8 mouse cellular contexts compared by ENCODE assay signal in genomic region chr1:171412001-171412441, GRCm38 (mm10). TPM values are rescaled to one million over a fixed set of nuclear protein-coding genes. Genes with fewer than 3 reads are reported as not detected.
DNase-seq lines count a peak whose midpoint lies in the region; ATAC-seq and TF ChIP-seq lines count a peak whose summit lies in the region.

No protein-coding gene starts in this region.

- no peaks in the 10 kb centered on the region for H3K27me3 ChIP-seq in MEL (ENCODE audit: control insufficient read depth in 1 of 2, insufficient read depth in 2 of 2, low read length in 2 of 2)
- H3K27me3 ChIP-seq in embryonic facial prominence, embryonic 11.5 days (ENCODE audit: control insufficient read depth, insufficient read depth, low read length), result no peaks in the 10 kb centered on the region

- H3K4me3 ChIP-seq in MEL (ENCODE audit: control insufficient read depth in 1 of 2, insufficient read depth in 1 of 2, low read depth in 2 of 2, low read length in 2 of 2), result peak overlapping the region; percentile 66 to 95
- peak overlapping the region; percentile 90 for H3K4me3 ChIP-seq in embryonic facial prominence, embryonic 11.5 days (ENCODE audit: low read depth, low read length)

- peak; percentile 36 for DNase-seq in cerebellum, adult 11-12 months
- DNase-seq in MEL (ENCODE audit: low read depth, low spot score), result peak; percentile 75
- peak; percentile 76 for DNase-seq in embryonic facial prominence, embryonic 11.5 days (ENCODE audit: low spot score)
- DNase-seq in heart, postnatal 10 days, result peak; percentile 57 to 64
- peak; percentile 16 for DNase-seq in layer of hippocampus, postnatal 36 days
- peak; percentile 40 to 55 for DNase-seq in spleen, adult 18-20 months

- TF ChIP-seq EP300 in MEL (IDR thresholded peaks at IDR 0.05; ENCODE audit: low read depth in 1 of 2, low read length in 2 of 2), result no peak

- WGBS in embryonic facial prominence, embryonic 11.5 days, result 1% methylated on average over 20 of the region's 20 CpGs

- no peak for TF ChIP-seq POLR2A in MEL (IDR thresholded peaks at IDR 0.05; ENCODE audit: control insufficient read depth in 1 of 2, insufficient read depth in 1 of 2, low read depth in 1 of 2, low read length in 2 of 2, poor library complexity in 1 of 2)

- TF ChIP-seq RAD21 in MEL (IDR thresholded peaks at IDR 0.05; ENCODE audit: low read depth, low read length), result no peak

- no peak for TF ChIP-seq CTCF in MEL (IDR thresholded peaks at IDR 0.05 in 2 of 3, conservative IDR thresholded peaks at IDR 0.05 in 1 of 3; ENCODE audit: control insufficient read depth in 1 of 3, insufficient read depth in 1 of 3, low read depth in 2 of 3, low read length in 3 of 3, poor library complexity in 1 of 3, severe bottlenecking in 1 of 3)

- H3K79me2 ChIP-seq in MEL (ENCODE audit: control insufficient read depth, insufficient read depth, low read length, poor library complexity), result peaks cover 30% of the 10 kb centered on the region

- H3K9me3 ChIP-seq in MEL (replicated peaks; ENCODE audit: insufficient read depth, low read length), result no peaks in the 10 kb centered on the region
- no peaks in the 10 kb centered on the region for H3K9me3 ChIP-seq in embryonic facial prominence, embryonic 11.5 days (replicated peaks; ENCODE audit: control insufficient read depth, low read length)

- intact Hi-C loops in heart, postnatal 10 days (cut with DNase I), result loop anchor here (1.0 to 5.0 kb wide), 2 partner anchors 25 to 65 kb away; partner anchors contain the start of gene F11r

- H3K36me3 ChIP-seq in MEL (ENCODE audit: control insufficient read depth in 1 of 2, insufficient read depth in 2 of 2, low read length in 2 of 2), result peaks cover 0 to 12% of the 10 kb centered on the region in 2 experiments; a peak in 3 of 4 replicates
- H3K36me3 ChIP-seq in embryonic facial prominence, embryonic 11.5 days (replicated peaks; ENCODE audit: control insufficient read depth, insufficient read depth, low read depth, low read length), result peaks cover 5% of the 10 kb centered on the region

- H3K4me1 ChIP-seq in MEL (ENCODE audit: control insufficient read depth in 1 of 2, insufficient read depth in 2 of 2, low read length in 2 of 2), result 0 out of 4 replicates have a peak, but pooled peaks cover 0 to 6% of the 10 kb centered on the region in 2 experiments
- no peaks in the 10 kb centered on the region for H3K4me1 ChIP-seq in embryonic facial prominence, embryonic 11.5 days (ENCODE audit: control insufficient read depth, insufficient read depth, low read length)

- H3K4me2 ChIP-seq in embryonic facial prominence, embryonic 11.5 days (ENCODE audit: low read depth, low read length), result peak overlapping the region; percentile 57

- peak overlapping the region; percentile 72 for H3K27ac ChIP-seq in MEL (ENCODE audit: control insufficient read depth, low read depth, low read length)
- H3K27ac ChIP-seq in embryonic facial prominence, embryonic 11.5 days (replicated peaks; ENCODE audit: low read depth, low read length), result 0 out of 2 replicates have a peak overlapping the region, but pooled peaks have one; percentile 48

- H3K9ac ChIP-seq in MEL (ENCODE audit: control insufficient read depth, low read depth, low read length, poor library complexity, severe bottlenecking), result peak overlapping the region; percentile 90
- peak overlapping the region; percentile 93 for H3K9ac ChIP-seq in embryonic facial prominence, embryonic 11.5 days (replicated peaks; ENCODE audit: low read length)

- ATAC-seq in cerebellum, adult (ENCODE audit: insufficient number of reproducible peaks, low FRiP score, low TSS enrichment), result no peak
- no peak for ATAC-seq in embryonic facial prominence, embryonic 11.5 days (replicated peaks; ENCODE audit: insufficient number of reproducible peaks, low FRiP score, low TSS enrichment, low read depth)
- peak; percentile 46 for ATAC-seq in megakaryocyte, adult 5-6 weeks (ENCODE audit: poor library complexity, severe bottlenecking)

TF ChIP-seq in MEL, 35 proteins besides CTCF, POLR2A, EP300 and RAD21:
- no peak for TF ChIP-seq MEF2A (IDR thresholded peaks at IDR 0.05; ENCODE audit: extremely low read depth, insufficient replicate concordance, low read depth, low read length, poor library complexity, severe bottlenecking)
- TF ChIP-seq SIN3A (IDR thresholded peaks at IDR 0.05; ENCODE audit: low read length), result peak; percentile 24; the same call in 1 of the 2 replicates
- 0 out of 2 replicates have a peak, but pooled peaks have one; percentile 21 for TF ChIP-seq ELF1 (IDR thresholded peaks at IDR 0.05; ENCODE audit: low read depth, low read length)
- peak; percentile 73 for TF ChIP-seq MXI1 (IDR thresholded peaks at IDR 0.05; ENCODE audit: low read depth, low read length)
- TF ChIP-seq MAX (IDR thresholded peaks at IDR 0.05; ENCODE audit: low read length), result peak; percentile 52; the same call in 1 of the 2 replicates
- peak; percentile 17; the same call in 1 of the 2 replicates for TF ChIP-seq BHLHE40 (IDR thresholded peaks at IDR 0.05; ENCODE audit: borderline replicate concordance, low read depth, low read length)
- TF ChIP-seq CHD2 (IDR thresholded peaks at IDR 0.05; ENCODE audit: low read length), result no peak
- TF ChIP-seq HCFC1 (IDR thresholded peaks at IDR 0.05; ENCODE audit: low read depth, low read length), result peak; percentile 34; the same call in 1 of the 2 replicates
- TF ChIP-seq ETS1 (IDR thresholded peaks at IDR 0.05; ENCODE audit: low read depth, low read length), result peak; percentile 8; the same call in 1 of the 2 replicates

RNA-seq across cellular contexts. Expression of gene Usf1, which starts 0.9 kb away (rescaled TPM):
- total RNA-seq in MEL (2012; rRNA removed), result 50.0 and 56.0 TPM in 2 replicates
- polyA plus RNA-seq in MEL (2012; ENCODE audit: insufficient read depth in 1 of 2, insufficient read length in 2 of 2, low read depth in 1 of 2, low replicate concordance in 2 of 2, missing spikeins in 1 of 2), result 10 to 100 TPM in 1 of 2 experiments, not detected in 1; 55.0 TPM
- polyA plus RNA-seq in embryonic facial prominence, embryonic 11.5 days (2014; fragmentation: Nextera tagmentation; extraction: Ambion mirVana), result 101 and 108 TPM in 2 replicates
- 10 to 100 TPM; 50.4 to 51.3 TPM for total RNA-seq in heart, postnatal 10 days (2021)
- total RNA-seq in layer of hippocampus, postnatal 36 days (2021), result 100 to 1,000 TPM; 114 to 132 TPM
- 23.0 and 27.0 TPM in 2 replicates for total RNA-seq in megakaryocyte, adult 5-6 weeks (2015)
- 76.7 and 80.1 TPM in 2 replicates for total RNA-seq in megakaryocyte, adult 5-6 weeks (2017)

RNA-seq across cellular contexts. Expression of gene Tstd1, which starts 6.7 kb away (rescaled TPM):
- 0.49 and 0.50 TPM in 2 replicates for total RNA-seq in MEL (2012; rRNA removed)
- polyA plus RNA-seq in MEL (2012; ENCODE audit: insufficient read depth in 1 of 2, insufficient read length in 2 of 2, low read depth in 1 of 2, low replicate concordance in 2 of 2, missing spikeins in 1 of 2), result 1 to 10 TPM in 1 of 2 experiments, not detected in 1; 1.4 TPM
- polyA plus RNA-seq in embryonic facial prominence, embryonic 11.5 days (2014; fragmentation: Nextera tagmentation; extraction: Ambion mirVana), result 2.2 and 3.2 TPM in 2 replicates
- total RNA-seq in heart, postnatal 10 days (2021), result 1 to 10 TPM; 1.6 TPM
- 1 to 10 TPM; 4.1 to 5.9 TPM for total RNA-seq in layer of hippocampus, postnatal 36 days (2021)
- 3.8 and 4.1 TPM in 2 replicates for total RNA-seq in megakaryocyte, adult 5-6 weeks (2015)
- total RNA-seq in megakaryocyte, adult 5-6 weeks (2017), result 0.61 and 5.1 TPM in 2 replicates

RNA-seq across cellular contexts. Expression of gene Arhgap30, which starts 23.3 kb away (rescaled TPM):
- total RNA-seq in MEL (2012; rRNA removed), result 31.0 and 31.5 TPM in 2 replicates
- 10 to 100 TPM in 1 of 2 experiments, not detected in 1; 41.2 TPM for polyA plus RNA-seq in MEL (2012; ENCODE audit: insufficient read depth in 1 of 2, insufficient read length in 2 of 2, low read depth in 1 of 2, low replicate concordance in 2 of 2, missing spikeins in 1 of 2)
- polyA plus RNA-seq in embryonic facial prominence, embryonic 11.5 days (2014; fragmentation: Nextera tagmentation; extraction: Ambion mirVana), result 0.39 and 0.52 TPM in 2 replicates
- 1 to 10 TPM; 2.1 to 2.5 TPM for total RNA-seq in heart, postnatal 10 days (2021)
- total RNA-seq in layer of hippocampus, postnatal 36 days (2021), result 1 to 10 TPM; 2.0 to 2.1 TPM
- 95.6 and 105 TPM in 2 replicates for total RNA-seq in megakaryocyte, adult 5-6 weeks (2015)
- total RNA-seq in megakaryocyte, adult 5-6 weeks (2017), result 231 and 235 TPM in 2 replicates

RNA-seq across cellular contexts. Expression of gene F11r, which starts 25.3 kb away (rescaled TPM):
- total RNA-seq in MEL (2012; rRNA removed), result 0.31 and 0.42 TPM in 2 replicates
- polyA plus RNA-seq in MEL (2012; ENCODE audit: insufficient read depth in 1 of 2, insufficient read length in 2 of 2, low read depth in 1 of 2, low replicate concordance in 2 of 2, missing spikeins in 1 of 2), result 1 to 10 TPM in 1 of 2 experiments, not detected in 1; 1.8 TPM
- 21.1 and 23.1 TPM in 2 replicates for polyA plus RNA-seq in embryonic facial prominence, embryonic 11.5 days (2014; fragmentation: Nextera tagmentation; extraction: Ambion mirVana)
- 10 to 100 TPM; 59.4 to 65.1 TPM for total RNA-seq in heart, postnatal 10 days (2021)
- total RNA-seq in layer of hippocampus, postnatal 36 days (2021), result 1 to 10 TPM; 5.0 to 6.6 TPM
- 0.33 and 0.59 TPM in 2 replicates for total RNA-seq in megakaryocyte, adult 5-6 weeks (2015)
- total RNA-seq in megakaryocyte, adult 5-6 weeks (2017), result not detected in 2 replicates

RNA-seq across cellular contexts. Expression of gene Nectin4, which starts 42.1 kb away (rescaled TPM):
- 0.04 TPM in 1 of 2 replicates, not detected in the other for total RNA-seq in MEL (2012; rRNA removed)
- polyA plus RNA-seq in MEL (2012; ENCODE audit: insufficient read depth in 1 of 2, insufficient read length in 2 of 2, low read depth in 1 of 2, low replicate concordance in 2 of 2, missing spikeins in 1 of 2), result under 1 TPM in 1 of 2 experiments, not detected in 1; 0.15 TPM
- 2.4 and 2.5 TPM in 2 replicates for polyA plus RNA-seq in embryonic facial prominence, embryonic 11.5 days (2014; fragmentation: Nextera tagmentation; extraction: Ambion mirVana)
- total RNA-seq in heart, postnatal 10 days (2021), result under 1 TPM in 1 of 2 experiments, not detected in 1; 0.22 TPM
- total RNA-seq in layer of hippocampus, postnatal 36 days (2021), result 1 to 10 TPM; 3.6 to 4.7 TPM
- total RNA-seq in megakaryocyte, adult 5-6 weeks (2015), result 0.66 and 1.2 TPM in 2 replicates
- 1.3 and 2.1 TPM in 2 replicates for total RNA-seq in megakaryocyte, adult 5-6 weeks (2017)

Comparison
In these comparisons a context has a peak if more than half of its experiments do, and no peak if none do; other contexts are left out.
1. DNase-seq: peak in every context shown above with its lines; median percentile 76 in embryonic facial prominence, embryonic 11.5 days; 75 in MEL; 60 in heart, postnatal 10 days; 48 in spleen, adult 18-20 months; 36 in cerebellum, adult 11-12 months; 16 in layer of hippocampus, postnatal 36 days.